Mouse (Mus musculus): ENCODE measurements at regions not wholly inside any gene's neighbourhood (a gene's known extent, or its start where the extent isn't known, plus 50 kb on each side); places are given as distances from the start of the nearest gene placed in this dataset.

DNA sequence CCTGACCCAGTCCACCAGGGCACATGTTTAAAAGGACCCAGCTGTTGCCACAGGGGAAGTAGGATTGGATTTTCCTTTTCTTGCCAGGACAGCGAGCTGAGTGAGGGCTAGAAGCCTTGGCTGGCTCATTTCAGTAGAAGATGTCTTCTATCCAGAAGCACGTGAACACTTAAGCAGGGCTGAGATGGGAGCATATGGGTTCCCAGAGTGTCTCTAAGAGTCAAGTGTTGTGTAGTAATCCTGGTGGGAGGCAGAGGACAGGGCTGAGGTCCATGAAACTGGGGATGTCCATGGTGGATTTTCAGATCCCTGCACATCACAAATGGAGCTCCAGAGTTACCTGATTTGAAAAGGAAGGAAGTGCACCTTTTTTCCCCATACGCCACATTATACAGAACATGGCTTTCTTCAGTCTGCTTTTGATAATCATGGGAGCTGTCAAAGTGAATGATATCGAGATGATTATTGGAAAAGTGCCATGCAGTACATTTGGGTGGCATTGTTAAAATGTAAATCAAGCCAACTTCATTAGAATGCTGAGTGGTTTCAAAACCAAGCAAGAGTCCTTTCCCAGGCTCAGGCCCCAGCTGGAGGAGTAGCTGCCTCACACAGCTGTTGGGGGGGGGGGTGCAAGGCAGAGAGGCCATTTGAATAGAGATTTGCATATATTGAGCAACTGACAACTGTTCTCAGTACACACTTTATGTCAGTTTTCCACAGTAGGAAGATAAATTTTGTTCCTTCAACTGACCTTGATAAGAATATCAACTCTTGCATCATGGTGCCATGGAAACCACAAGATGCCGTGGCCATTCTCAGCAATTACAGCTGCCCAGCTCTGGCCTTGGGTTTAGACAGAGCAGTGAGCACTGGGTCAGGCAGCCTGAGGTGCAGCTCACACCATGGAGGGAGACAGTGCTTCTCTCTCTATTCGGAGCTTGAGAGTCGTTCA, 81.7 kb downstream of the Slc35b3 start:
- DNase-seq (ENCODE audit: low spot score in 2 of 2) = peak in 1 of 2 experiments; percentile 25

DNA sequence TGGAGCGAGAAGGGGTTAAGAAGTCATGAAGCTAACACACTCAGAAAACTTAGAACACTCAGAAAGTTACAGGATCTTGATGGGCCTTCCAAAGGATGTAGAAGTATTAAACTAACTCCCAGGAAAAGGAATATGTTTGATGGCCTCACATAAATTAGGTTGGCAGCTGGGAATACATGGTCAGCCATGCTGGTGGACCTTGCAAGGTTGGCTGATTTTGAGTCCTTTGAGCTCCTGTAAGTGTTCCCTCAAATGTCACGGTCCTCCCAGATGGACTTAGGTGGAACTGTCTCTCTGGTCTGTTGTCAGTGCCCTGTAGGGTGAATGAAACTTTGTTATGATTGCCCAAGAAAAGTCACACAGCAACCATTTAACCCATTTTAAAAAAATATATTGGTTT, 84.8 kb downstream of the Slc35b3 start:
- no peak for DNase-seq (ENCODE audit: low spot score in 2 of 2)

DNA sequence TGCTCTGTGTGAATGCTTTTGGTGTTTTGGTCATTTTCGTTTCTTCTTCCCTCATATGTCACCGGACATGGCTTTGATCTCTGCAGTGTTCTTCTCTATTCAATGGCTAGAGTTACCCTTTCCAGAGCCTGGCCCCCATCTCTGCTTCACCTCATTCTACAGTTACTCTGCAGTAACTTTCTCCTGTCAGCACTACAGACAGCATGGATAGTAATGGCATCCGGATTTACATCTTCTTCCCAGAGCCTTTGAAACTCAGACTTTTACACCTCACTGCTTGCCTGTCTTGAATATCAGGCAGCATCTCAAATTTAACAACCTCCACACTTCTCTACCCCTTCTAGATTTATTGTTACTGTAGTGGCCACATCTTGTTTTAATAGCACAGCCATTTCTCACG, 96.7 kb downstream of the Slc35b3 start:
- DNase-seq (ENCODE audit: low spot score in 2 of 2) = no peak

DNA sequence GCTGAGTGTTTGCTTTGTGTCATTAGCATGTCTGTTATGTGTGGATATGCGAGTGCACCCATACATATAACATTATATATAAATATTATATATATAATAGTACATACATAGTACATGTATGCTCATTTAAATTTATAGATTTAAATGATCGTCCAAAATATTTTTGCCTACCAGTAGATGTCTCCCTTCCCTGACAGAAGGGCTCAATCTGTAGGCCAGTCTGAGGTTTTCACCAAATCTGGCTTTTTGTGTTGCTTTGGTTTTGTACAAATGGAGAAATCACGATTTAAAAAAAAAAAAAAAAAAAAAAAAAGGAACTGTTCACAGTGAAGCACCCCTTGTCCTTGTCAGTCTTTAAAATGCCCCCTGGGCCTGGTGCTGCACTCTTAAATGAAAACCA, 104.9 kb downstream of the Slc35b3 start:
- no peak for DNase-seq (ENCODE audit: low spot score in 2 of 2)

DNA sequence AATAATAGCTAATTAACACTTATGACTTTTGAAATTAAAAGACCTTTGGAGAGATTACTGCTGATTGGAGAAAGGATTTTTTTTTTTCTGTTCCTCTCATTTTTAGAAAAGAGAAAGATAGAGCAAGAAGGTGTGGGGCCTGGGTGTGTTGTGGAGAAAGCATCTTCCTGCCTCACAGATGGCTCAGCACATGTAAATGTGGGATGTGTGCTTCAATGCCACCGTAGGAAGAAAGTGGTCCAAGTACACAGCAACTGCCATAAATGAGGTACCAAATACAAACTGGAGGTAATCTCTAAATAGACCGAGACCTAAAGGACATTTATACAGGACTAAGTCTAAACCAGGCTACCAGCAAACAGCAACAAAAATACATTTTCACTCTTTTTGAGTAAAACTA, 105.7 kb downstream of the Slc35b3 start:
- DNase-seq (ENCODE audit: low spot score in 2 of 2) = no peak

- no peak for DNase-seq (ENCODE audit: low spot score in 2 of 2)
Observed at GRCm38 (mm10) chr13:38852868-38853267, 107.8 kb downstream of the Slc35b3 start.

- DNase-seq (ENCODE audit: low spot score in 2 of 2) = no peak
Observed at GRCm38 (mm10) chr13:38851820-38852219, 108.9 kb downstream of the Slc35b3 start.

DNA sequence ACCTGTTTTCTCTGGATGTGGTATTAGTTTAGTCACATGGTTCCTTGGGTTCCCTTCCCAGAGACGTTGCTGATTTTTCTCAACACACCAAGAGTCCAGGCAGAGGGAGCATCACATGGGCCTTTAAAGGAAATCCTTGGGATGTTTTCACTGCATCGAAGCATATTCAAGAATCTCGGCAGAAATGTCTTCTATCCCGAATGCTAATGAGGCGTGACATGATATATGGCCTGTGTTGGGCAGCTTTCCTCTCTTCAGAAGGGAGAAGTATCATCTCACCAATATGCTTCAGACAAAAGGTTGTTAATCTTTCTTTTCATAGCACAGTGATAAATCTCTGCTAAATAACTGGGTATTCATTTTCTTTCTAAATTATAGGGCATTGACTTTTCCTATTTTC, 122.4 kb downstream of the Slc35b3 start:
- no peak for DNase-seq (ENCODE audit: low spot score in 2 of 2)

GRCm38 (mm10) chr13:38825649-38826048, 135.0 kb downstream of the Slc35b3 start:
- DNase-seq (ENCODE audit: low spot score in 2 of 2) = no peak

DNA sequence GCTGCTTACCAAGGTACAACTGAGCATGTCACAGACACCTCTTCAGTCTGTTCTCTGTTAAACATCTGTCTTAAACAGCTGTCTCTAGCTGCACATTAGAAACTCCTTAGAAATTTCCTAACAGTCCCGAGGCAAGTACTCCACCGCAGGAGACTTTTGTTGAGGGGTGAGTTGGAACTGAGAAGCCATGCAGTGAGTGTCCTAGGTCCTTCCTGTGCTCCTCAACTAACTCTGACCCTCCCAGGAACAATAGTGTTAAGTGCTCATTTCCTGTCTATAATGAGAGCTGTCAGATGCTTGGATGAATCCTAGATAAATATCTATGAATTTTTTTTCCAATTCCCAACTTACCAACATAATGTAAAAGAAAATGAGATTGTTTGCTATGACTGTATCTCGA, 141.1 kb downstream of the Slc35b3 start:
- no peak for DNase-seq (ENCODE audit: low spot score in 2 of 2)

DNA sequence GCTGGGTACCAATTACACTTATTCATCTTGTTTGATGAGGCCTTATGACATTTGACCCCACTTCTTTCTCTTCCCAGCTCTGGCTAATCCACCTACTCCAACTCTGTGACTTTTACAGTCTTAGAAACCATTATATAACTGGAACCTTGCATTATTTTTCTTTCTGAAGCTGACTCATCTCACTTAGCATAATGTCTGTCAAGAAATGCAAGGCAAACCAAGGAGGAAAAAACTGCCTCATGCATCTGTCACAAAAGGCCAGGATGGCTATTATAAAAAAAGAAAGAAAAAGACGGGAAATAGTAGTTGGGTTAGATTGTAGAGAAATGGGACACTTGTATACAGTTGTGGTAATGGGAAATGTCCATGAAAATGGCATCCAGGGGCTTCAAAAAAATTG, 141.9 kb downstream of the Slc35b3 start:
- DNase-seq (ENCODE audit: low spot score in 2 of 2) = peak in 1 of 2 experiments; percentile 10

DNA sequence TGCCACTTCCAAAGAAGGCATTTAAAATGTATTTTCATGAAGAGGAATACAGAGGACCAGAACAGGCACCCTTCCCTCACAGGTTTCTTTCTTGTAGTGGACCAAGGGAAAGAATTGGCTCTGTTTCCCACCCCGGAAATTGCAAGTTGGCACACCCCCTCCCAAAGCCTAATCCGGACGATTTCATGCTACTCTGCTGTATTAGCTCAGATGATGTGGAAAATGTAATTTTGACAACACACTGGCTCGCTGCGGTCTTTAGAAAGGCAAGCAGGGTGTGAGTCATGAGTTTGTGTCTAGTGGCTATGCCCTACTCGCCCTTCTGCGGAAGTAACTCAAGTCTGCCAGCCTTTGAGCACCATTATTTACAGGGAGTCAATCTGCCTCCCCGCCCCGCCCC, 144.4 kb downstream of the Slc35b3 start:
- DNase-seq (ENCODE audit: low spot score in 2 of 2) = no peak

GRCm38 (mm10) chr13:38815002-38815707, 145.5 kb downstream of the Slc35b3 start:
- no peak for DNase-seq (ENCODE audit: low spot score in 2 of 2)

GRCm38 (mm10) chr13:38798514-38798913, 139.7 kb upstream of the Eef1e1 start:
- DNase-seq (ENCODE audit: low spot score in 2 of 2) = no peak

DNA sequence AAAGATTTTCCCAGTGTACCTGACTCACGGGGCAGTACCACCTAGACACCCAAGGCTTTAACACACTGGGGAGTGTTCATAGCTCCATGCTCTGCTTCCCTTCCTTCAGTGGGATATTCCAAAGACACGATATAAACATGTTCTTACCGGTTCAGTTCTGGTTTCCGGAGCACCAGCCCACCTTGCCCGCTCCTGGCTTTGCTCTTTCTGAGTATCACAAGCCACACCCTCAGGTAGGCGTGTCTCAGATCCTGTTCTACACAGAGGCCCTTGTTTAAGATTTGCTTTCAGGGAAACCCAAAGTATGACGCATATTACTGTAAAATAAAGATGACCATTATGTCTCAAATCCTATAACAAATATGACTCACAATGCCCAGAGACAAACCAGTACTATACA, 134.6 kb upstream of the Eef1e1 start:
- DNase-seq (ENCODE audit: low spot score in 2 of 2) = no peak

DNA sequence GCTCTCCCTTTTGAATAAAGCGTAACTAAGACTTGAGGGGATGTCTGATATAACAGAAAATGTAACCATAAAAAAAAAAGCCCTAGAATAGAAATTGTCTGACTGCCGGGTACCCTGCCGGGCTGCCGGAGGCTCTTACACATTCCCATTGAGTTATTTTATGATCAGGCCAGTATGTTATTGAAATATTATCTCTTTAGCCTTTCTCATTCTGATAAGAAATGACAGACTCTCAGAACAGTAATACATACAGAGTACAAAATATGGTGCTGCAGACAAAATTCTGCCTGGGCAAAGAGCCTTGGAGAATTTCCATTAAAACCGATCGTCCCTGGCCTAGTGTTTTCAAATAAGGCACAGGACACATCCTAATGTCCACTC, 121.8 kb upstream of the Eef1e1 start:
- DNase-seq (ENCODE audit: low spot score in 2 of 2) = no peak

GRCm38 (mm10) chr13:38779984-38780629, 121.2 kb upstream of the Eef1e1 start:
- no peak for DNase-seq (ENCODE audit: low spot score in 2 of 2)

- DNase-seq (ENCODE audit: low spot score in 2 of 2) = no peak
Observed at GRCm38 (mm10) chr13:38776546-38776945, 117.7 kb upstream of the Eef1e1 start.

- DNase-seq (ENCODE audit: low spot score in 2 of 2) = no peak
Observed at GRCm38 (mm10) chr13:38772996-38773395, 114.1 kb upstream of the Eef1e1 start.

GRCm38 (mm10) chr13:38766133-38766532, 107.3 kb upstream of the Eef1e1 start:
- DNase-seq (ENCODE audit: low spot score in 2 of 2) = peak; percentile 32 to 66

DNA sequence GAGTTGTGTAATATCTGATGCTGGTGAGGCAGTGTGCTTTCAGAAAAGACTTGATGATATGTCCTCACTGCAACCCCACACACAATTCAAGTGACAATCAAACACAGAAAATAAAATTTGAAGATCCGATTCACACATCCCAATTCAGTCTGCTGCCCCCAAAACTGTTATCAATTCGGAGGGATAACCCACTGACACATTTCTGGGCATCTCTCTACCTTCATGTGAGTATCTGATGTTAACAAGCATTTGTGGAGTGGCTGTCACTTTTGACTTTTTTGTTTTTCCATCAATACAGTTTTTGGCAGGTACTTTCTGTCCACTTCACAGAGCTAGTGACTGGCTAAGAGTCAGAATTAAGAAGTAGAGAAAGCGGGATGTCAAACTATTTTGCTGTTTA, 101.4 kb upstream of the Eef1e1 start:
- DNase-seq (ENCODE audit: low spot score in 2 of 2) = no peak

DNA sequence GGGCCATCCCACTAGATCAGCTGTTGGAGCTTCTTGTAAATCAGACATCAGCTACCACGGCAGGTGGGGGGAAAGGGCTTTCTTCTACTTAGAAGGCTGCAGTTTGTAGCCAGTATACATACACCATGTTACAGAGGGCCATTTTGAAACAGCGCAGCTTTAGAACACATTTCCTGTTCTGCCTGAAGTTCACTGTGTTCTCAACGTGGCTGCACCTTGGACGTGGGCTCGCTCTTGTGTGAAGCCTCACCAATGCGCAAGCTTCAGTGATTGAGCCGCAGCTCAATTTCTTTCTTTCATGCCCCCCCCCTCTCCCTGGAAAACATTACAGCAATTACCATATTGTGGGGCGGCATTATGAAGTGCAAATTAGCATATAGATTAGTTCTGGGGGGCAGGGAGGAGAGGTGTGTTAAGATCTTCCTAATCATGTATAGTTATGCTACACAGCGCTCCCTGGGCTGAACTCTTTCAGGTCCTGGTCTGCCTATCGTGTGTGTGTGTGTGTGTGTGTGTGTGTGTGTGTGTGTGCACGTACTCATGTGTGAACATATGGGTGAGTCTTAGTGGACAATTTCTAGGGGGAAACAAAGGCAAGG, 97.9 kb upstream of the Eef1e1 start:
- DNase-seq (ENCODE audit: low spot score in 2 of 2) = no peak

Data from layer of hippocampus, postnatal 14 days (tissue).